Mouse (Mus musculus) cerebellum, adult 2 months (tissue): Measurements from ENCODE around the gene Srsf12.

ENCODE experiments used
- CTCF ChIP-seq: fragments of 200-500 bp; IDR thresholded peaks from 2 replicates; pipeline ENCODE4 v1.5.1; 2011; ENCODE audit warnings: low read depth, mild to moderate bottlenecking, control low read depth, low read length, moderate library complexity, borderline replicate concordance; ENCODE audit not compliant: insufficient read depth
- POLR2A ChIP-seq: fragments of 200-500 bp; IDR thresholded peaks from 2 replicates; pipeline ENCODE4 v1.6.1; 2011; ENCODE audit warnings: low read length, control low read depth, borderline replicate concordance; ENCODE audit not compliant: insufficient read depth

GRCm38 (mm10) chr4:33245853-33246395 is 37.1 kb downstream of the Srsf12 start:
- TF ChIP-seq CTCF: no peak
- no peak for TF ChIP-seq POLR2A
